Mouse (Mus musculus): ENCODE results near the gene Abtb1. TPM values are rescaled to one million over a fixed set of nuclear protein-coding genes. Genes with fewer than 3 reads are reported as not detected.

Abtb1 gene
- polyA plus RNA-seq, 2 experiments, result 39.0 to 43.1 TPM

GRCm38 (mm10) chr6:88827395-88828205 lies 14.2 kb downstream of the Abtb1 start:
- H3K27ac ChIP-seq, result no peak overlapping the region
- H3K9ac ChIP-seq (replicated peaks), result no peak overlapping the region
- DNase-seq (ENCODE audit: low read depth in 3 of 3, low spot score in 3 of 3) (no peak), ATAC-seq (ENCODE audit: insufficient read depth) (no peak)
- WGBS (ENCODE audit: insufficient replicate concordance), result 61% methylated on average over 13 of the region's 13 CpGs
- H3K27me3 ChIP-seq (ENCODE audit: control insufficient read depth, insufficient read depth, low read length), result no peaks in the 10 kb centered on the region
- H3K4me2 ChIP-seq (ENCODE audit: low read depth), result no peak overlapping the region
- TF ChIP-seq EP300 (IDR thresholded peaks at IDR 0.05; ENCODE audit: low read depth) (no peak), CTCF (IDR thresholded peaks at IDR 0.05; ENCODE audit: low read depth) (0 out of 2 replicates have a peak, but pooled peaks have one; percentile 21)
- peaks cover 3 to 9% of the 10 kb centered on the region in 2 experiments; a peak in 3 of 4 replicates for H3K4me1 ChIP-seq (replicated peaks; ENCODE audit: control insufficient read depth in 2 of 2, insufficient read depth in 2 of 2, low read length in 1 of 2)
- H3K36me3 ChIP-seq (replicated peaks; ENCODE audit: control insufficient read depth, insufficient read depth, low read depth), result peaks cover 13% of the 10 kb centered on the region; the same call in 1 of the 2 replicates
- no peaks in the 10 kb centered on the region for H3K9me3 ChIP-seq (ENCODE audit: control insufficient read depth, low read length)
- no peak overlapping the region for H3K4me3 ChIP-seq (ENCODE audit: insufficient read depth in 1 of 2, low read depth in 2 of 2, low read length in 2 of 2)

DNA sequence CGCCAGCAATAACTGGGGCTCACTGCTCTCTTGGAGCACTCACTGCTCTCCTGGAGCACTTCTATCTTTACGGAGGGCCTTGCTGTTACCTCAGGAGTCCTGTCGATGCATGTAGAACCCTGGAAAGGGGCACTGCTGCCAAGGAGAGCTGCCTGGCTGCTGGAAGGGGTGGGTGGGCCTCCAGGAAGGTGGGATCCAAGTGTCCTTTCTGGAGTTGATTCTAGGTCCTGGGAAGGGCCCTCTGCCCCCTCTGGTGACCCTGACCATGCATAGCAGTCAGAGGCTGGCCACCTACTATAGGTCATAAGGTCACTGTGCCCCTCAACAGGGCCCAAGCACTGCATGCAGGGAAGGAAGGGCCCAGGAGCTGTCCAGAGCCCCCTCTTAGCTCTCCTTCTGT lies 14.8 kb downstream of the Abtb1 start:
- DNase-seq (ENCODE audit: low read depth in 3 of 3, low spot score in 3 of 3), result no peak
- WGBS (ENCODE audit: insufficient replicate concordance), result 76% methylated on average over 3 of the region's 3 CpGs
- Histone ChIP-seq H3K4me3 (ENCODE audit: insufficient read depth in 1 of 2, low read depth in 2 of 2, low read length in 2 of 2) (no peak overlapping the region), H3K4me1 (replicated peaks; ENCODE audit: control insufficient read depth in 2 of 2, insufficient read depth in 2 of 2, low read length in 1 of 2) (peaks cover 0 to 4% of the 10 kb centered on the region in 2 experiments; a peak in 2 of 4 replicates), H3K27ac (no peak overlapping the region), H3K9me3 (ENCODE audit: control insufficient read depth, low read length) (no peaks in the 10 kb centered on the region), H3K9ac (replicated peaks) (no peak overlapping the region), H3K36me3 (replicated peaks; ENCODE audit: control insufficient read depth, insufficient read depth, low read depth) (peaks cover 13% of the 10 kb centered on the region; the same call in 1 of the 2 replicates), H3K4me2 (ENCODE audit: low read depth) (no peak overlapping the region), H3K27me3 (ENCODE audit: control insufficient read depth, insufficient read depth, low read length) (no peaks in the 10 kb centered on the region)
- ATAC-seq (ENCODE audit: insufficient read depth), result no peak
- no peak for TF ChIP-seq EP300 (IDR thresholded peaks at IDR 0.05; ENCODE audit: low read depth)

DNA sequence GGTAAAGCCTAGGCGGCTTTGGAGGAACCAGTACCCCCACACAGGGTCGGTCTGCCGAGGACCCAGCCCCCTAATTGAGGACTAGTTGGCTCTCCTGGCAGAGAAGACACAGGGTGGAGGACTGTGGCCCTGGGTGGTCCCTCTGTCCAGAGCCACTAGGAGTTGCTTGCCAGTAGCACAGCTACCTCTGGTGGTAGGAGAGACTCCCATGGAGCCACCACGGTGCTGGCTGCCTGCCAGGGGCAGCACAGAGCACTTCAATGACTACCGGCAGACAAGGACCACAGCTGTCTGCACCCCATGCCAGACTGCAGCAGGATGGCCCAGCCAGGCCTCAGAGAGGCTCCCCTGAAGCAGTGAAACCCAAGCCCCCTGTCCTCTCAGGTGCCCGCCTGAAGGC lies 15.2 kb downstream of the Abtb1 start:
- 32% methylated on average over 6 of the region's 6 CpGs for WGBS (ENCODE audit: insufficient replicate concordance)

DNA sequence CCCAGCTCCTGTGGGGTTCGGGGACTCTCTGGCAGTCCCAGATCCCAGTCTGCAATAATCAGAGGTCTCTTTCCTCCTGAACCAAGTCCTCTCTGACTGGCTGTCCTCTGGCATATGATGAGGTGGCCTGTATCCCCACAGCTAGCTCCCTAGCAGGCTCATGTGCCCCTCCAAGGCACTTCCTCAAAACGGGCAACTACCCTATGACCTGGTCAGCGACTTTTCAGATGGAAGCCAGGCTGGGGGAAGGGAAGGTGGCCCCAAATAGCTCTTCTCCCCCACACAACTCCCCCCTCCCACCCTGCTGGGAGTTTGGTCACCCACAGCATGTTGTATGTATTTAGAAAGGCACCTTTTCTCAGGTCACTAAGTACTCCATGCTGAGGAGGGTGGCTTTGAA lies 15.7 kb downstream of the Abtb1 start:
- H3K4me3 ChIP-seq (ENCODE audit: insufficient read depth in 1 of 2, low read depth in 2 of 2, low read length in 2 of 2), result no peak overlapping the region
- H3K27me3 ChIP-seq (ENCODE audit: control insufficient read depth, insufficient read depth, low read length), result no peaks in the 10 kb centered on the region
- no peak for ATAC-seq (ENCODE audit: insufficient read depth)
- peaks cover 13% of the 10 kb centered on the region; the same call in 1 of the 2 replicates for H3K36me3 ChIP-seq (replicated peaks; ENCODE audit: control insufficient read depth, insufficient read depth, low read depth)
- TF ChIP-seq CTCF (IDR thresholded peaks at IDR 0.05; ENCODE audit: low read depth) (no peak), EP300 (IDR thresholded peaks at IDR 0.05; ENCODE audit: low read depth) (no peak)
- H3K9me3 ChIP-seq (ENCODE audit: control insufficient read depth, low read length), result no peaks in the 10 kb centered on the region
- no peak overlapping the region for H3K27ac ChIP-seq
- H3K4me2 ChIP-seq (ENCODE audit: low read depth), result no peak overlapping the region
- 32% methylated on average over 3 of the region's 3 CpGs for WGBS (ENCODE audit: insufficient replicate concordance)
- no peak for DNase-seq (ENCODE audit: low read depth in 3 of 3, low spot score in 3 of 3)
- no peak overlapping the region for H3K9ac ChIP-seq (replicated peaks)
- H3K4me1 ChIP-seq (replicated peaks; ENCODE audit: control insufficient read depth in 2 of 2, insufficient read depth in 2 of 2, low read length in 1 of 2), result peaks cover 0 to 1% of the 10 kb centered on the region in 2 experiments; a peak in 1 of 4 replicates

More for the DNA sequence above, 15.2 kb downstream of the Abtb1 start:
- Histone ChIP-seq H3K27ac (no peak overlapping the region), H3K4me2 (ENCODE audit: low read depth) (no peak overlapping the region), H3K4me1 (replicated peaks; ENCODE audit: control insufficient read depth in 2 of 2, insufficient read depth in 2 of 2, low read length in 1 of 2) (peaks cover 0 to 4% of the 10 kb centered on the region in 2 experiments; a peak in 2 of 4 replicates), H3K36me3 (replicated peaks; ENCODE audit: control insufficient read depth, insufficient read depth, low read depth) (peaks cover 13% of the 10 kb centered on the region; the same call in 1 of the 2 replicates), H3K9me3 (ENCODE audit: control insufficient read depth, low read length) (no peaks in the 10 kb centered on the region), H3K27me3 (ENCODE audit: control insufficient read depth, insufficient read depth, low read length) (no peaks in the 10 kb centered on the region), H3K4me3 (ENCODE audit: insufficient read depth in 1 of 2, low read depth in 2 of 2, low read length in 2 of 2) (no peak overlapping the region), H3K9ac (replicated peaks) (no peak overlapping the region)
- TF ChIP-seq CTCF (IDR thresholded peaks at IDR 0.05; ENCODE audit: low read depth), result peak; percentile 75
- no peak for TF ChIP-seq EP300 (IDR thresholded peaks at IDR 0.05; ENCODE audit: low read depth)
- DNase-seq (ENCODE audit: low read depth in 3 of 3, low spot score in 3 of 3) (no peak), ATAC-seq (ENCODE audit: insufficient read depth) (peak; percentile 16; the same call in 1 of the 2 replicates)

DNA sequence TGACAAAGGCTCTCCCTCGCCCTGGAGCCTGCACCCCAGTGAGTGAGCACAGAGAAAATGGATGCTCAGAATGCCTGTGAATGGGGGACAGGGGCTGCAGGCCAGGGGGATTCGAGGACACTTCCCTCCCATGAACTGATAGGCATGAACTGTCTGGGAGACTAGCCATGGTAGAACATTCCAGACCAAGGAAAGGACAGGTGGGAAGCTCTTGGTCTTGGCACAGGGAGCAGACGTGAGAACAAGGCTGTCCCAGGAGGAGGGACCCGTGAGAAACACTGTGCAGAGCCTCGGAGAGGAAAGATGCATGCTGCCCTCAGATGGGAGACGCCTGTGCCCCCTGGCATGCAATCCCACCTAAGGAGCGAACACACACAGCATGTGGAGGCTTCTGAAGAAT lies 17.6 kb downstream of the Abtb1 start:
- no peaks in the 10 kb centered on the region for H3K27me3 ChIP-seq (ENCODE audit: control insufficient read depth, insufficient read depth, low read length)
- no peak overlapping the region for H3K9ac ChIP-seq (replicated peaks)
- TF ChIP-seq CTCF (IDR thresholded peaks at IDR 0.05; ENCODE audit: low read depth) (no peak), EP300 (IDR thresholded peaks at IDR 0.05; ENCODE audit: low read depth) (no peak)
- peaks cover 13% of the 10 kb centered on the region; the same call in 1 of the 2 replicates for H3K36me3 ChIP-seq (replicated peaks; ENCODE audit: control insufficient read depth, insufficient read depth, low read depth)
- H3K4me2 ChIP-seq (ENCODE audit: low read depth), result no peak overlapping the region
- no peaks in the 10 kb centered on the region; a peak in 1 of 4 replicates for H3K4me1 ChIP-seq (replicated peaks; ENCODE audit: control insufficient read depth in 2 of 2, insufficient read depth in 2 of 2, low read length in 1 of 2)
- WGBS (ENCODE audit: insufficient replicate concordance), result 69% methylated on average over 7 of the region's 7 CpGs
- H3K4me3 ChIP-seq (ENCODE audit: insufficient read depth in 1 of 2, low read depth in 2 of 2, low read length in 2 of 2), result no peak overlapping the region
- no peaks in the 10 kb centered on the region for H3K9me3 ChIP-seq (ENCODE audit: control insufficient read depth, low read length)
- DNase-seq (ENCODE audit: low read depth in 3 of 3, low spot score in 3 of 3) (no peak), ATAC-seq (ENCODE audit: insufficient read depth) (no peak)
- no peak overlapping the region for H3K27ac ChIP-seq
